Mouse (Mus musculus): Measurements from ENCODE around the gene Trim28. TPM values are rescaled to one million over a fixed set of nuclear protein-coding genes. Genes with fewer than 3 reads are reported as not detected.
"Not testable (repeated sequence)": the region's sequence is repeated elsewhere in the genome, so short reads cannot be mapped to it uniquely, and the experiment has no call there.

The Trim28 gene
- polyA plus RNA-seq, 1 experiment from 2014 or later = 511 TPM

DNA sequence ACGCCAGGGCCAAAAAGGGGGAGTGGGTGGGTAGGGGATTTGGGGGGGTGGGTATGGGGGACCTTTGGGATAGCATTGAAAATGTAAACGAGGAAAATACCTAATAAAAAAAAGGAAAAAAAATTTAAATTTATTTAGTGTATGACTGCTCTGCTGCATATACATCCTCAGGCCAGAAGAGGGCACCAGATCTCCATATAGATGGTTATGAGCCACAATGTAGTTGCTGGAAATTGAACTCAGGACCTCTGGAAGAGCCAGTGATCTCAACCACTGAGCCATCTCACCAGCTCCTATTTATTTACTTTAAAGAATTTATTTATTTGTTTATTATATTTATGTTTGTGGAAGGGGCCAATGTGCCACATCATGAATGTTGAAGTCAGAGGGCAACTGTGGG is 64.5 kb downstream of the Trim28 start:
- H3K4me2 ChIP-seq; H3K4me1 ChIP-seq (ENCODE audit: insufficient read depth); ATAC-seq (ENCODE audit: insufficient read depth); H3K9me3 ChIP-seq (ENCODE audit: low read depth, low read length); H3K27ac ChIP-seq (ENCODE audit: low read depth); H3K27me3 ChIP-seq (ENCODE audit: insufficient read depth, low read length); H3K9ac ChIP-seq; H3K4me3 ChIP-seq (ENCODE audit: low read depth, low read length); H3K36me3 ChIP-seq (ENCODE audit: insufficient read depth): not testable (repeated sequence)
- 44% methylated on average over 2 of the region's 2 CpGs for WGBS
- peak; percentile 40 for DNase-seq
- peak; percentile 54 for TF ChIP-seq CTCF (IDR thresholded peaks at IDR 0.05; ENCODE audit: low read depth)

DNA sequence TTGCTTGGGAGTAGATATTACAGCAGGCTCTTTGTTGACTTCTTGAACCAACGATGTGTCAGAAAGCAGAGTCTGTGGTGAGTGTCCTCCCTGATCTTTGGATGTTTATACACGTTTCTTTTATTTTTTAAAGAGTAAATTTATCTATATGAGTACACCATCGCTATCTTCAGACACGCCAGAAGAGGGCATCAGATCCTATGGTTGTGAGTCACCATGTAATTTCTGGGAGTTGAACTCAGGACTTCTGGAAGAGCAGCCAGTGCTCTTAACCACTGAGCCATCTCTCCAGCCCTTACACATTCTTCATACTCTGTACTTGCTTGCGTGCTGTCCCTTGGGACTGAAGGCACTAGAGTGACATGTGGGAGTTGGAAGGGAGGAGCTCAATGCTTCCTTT is 73.4 kb downstream of the Trim28 start:
- Histone ChIP-seq H3K4me1 (ENCODE audit: insufficient read depth) (no peaks in the 10 kb centered on the region), H3K27ac (ENCODE audit: low read depth) (no peak overlapping the region), H3K9ac (no peak overlapping the region), H3K4me2 (no peak overlapping the region), H3K36me3 (ENCODE audit: insufficient read depth) (no peaks in the 10 kb centered on the region), H3K27me3 (ENCODE audit: insufficient read depth, low read length) (no peaks in the 10 kb centered on the region), H3K9me3 (ENCODE audit: low read depth, low read length) (no peaks in the 10 kb centered on the region), H3K4me3 (ENCODE audit: low read depth, low read length) (no peak overlapping the region)
- WGBS = 54% methylated on average over 5 of the region's 5 CpGs
- DNase-seq (no peak), ATAC-seq (ENCODE audit: insufficient read depth) (no peak)
- no peak for TF ChIP-seq CTCF (IDR thresholded peaks at IDR 0.05; ENCODE audit: low read depth)

Other genes starting within 250 kb of the Trim28 start
- 6.9 and 7.6 TPM in 2 replicates for gene Zscan18, start 195.5 kb upstream of the Trim28 start, polyA plus RNA-seq (2014; fragmentation: Nextera tagmentation; extraction: Ambion mirVana)
- 14.6 and 16.3 TPM in 2 replicates for gene Zfp329, start 180.3 kb upstream of the Trim28 start, polyA plus RNA-seq (2014; fragmentation: Nextera tagmentation; extraction: Ambion mirVana)
- 41.2 and 41.5 TPM in 2 replicates for gene Zfp110, start 164.4 kb upstream of the Trim28 start, polyA plus RNA-seq (2014; fragmentation: Nextera tagmentation; extraction: Ambion mirVana)
- 4.3 and 4.7 TPM in 2 replicates for gene Zfp128, start 117.9 kb upstream of the Trim28 start, polyA plus RNA-seq (2014; fragmentation: Nextera tagmentation; extraction: Ambion mirVana)
- 22.2 and 23.4 TPM in 2 replicates for gene Zscan22, start 101.3 kb upstream of the Trim28 start, polyA plus RNA-seq (2014; fragmentation: Nextera tagmentation; extraction: Ambion mirVana)
- 1,356 and 1,409 TPM in 2 replicates for gene Rps5, start 76.8 kb upstream of the Trim28 start, polyA plus RNA-seq (2014; fragmentation: Nextera tagmentation; extraction: Ambion mirVana)
- 0.73 and 0.97 TPM in 2 replicates for gene Rnf225, start 71.7 kb upstream of the Trim28 start, polyA plus RNA-seq (2014; fragmentation: Nextera tagmentation; extraction: Ambion mirVana)
- 9.6 and 11.1 TPM in 2 replicates for gene Zfp324, start 33.3 kb upstream of the Trim28 start, polyA plus RNA-seq (2014; fragmentation: Nextera tagmentation; extraction: Ambion mirVana)
- gene Zfp446, start 21.3 kb upstream of the Trim28 start, polyA plus RNA-seq (2014; fragmentation: Nextera tagmentation; extraction: Ambion mirVana) = 8.1 TPM in 2 replicates
- gene Slc27a5, start 922 bp upstream of the Trim28 start, polyA plus RNA-seq (2014; fragmentation: Nextera tagmentation; extraction: Ambion mirVana) = not detected in 2 replicates
- gene Zbtb45, start 10.9 kb downstream of the Trim28 start, polyA plus RNA-seq (2014; fragmentation: Nextera tagmentation; extraction: Ambion mirVana) = 29.8 and 30.4 TPM in 2 replicates
- gene Chmp2a, start 35.7 kb downstream of the Trim28 start, polyA plus RNA-seq (2014; fragmentation: Nextera tagmentation; extraction: Ambion mirVana) = 123 and 128 TPM in 2 replicates
- 150 and 168 TPM in 2 replicates for gene Ube2m, start 39.2 kb downstream of the Trim28 start, polyA plus RNA-seq (2014; fragmentation: Nextera tagmentation; extraction: Ambion mirVana)
- 2.3 and 3.3 TPM in 2 replicates for gene Mzf1, start 55.6 kb downstream of the Trim28 start, polyA plus RNA-seq (2014; fragmentation: Nextera tagmentation; extraction: Ambion mirVana)
- not detected in 2 replicates for gene Vmn1r85, start 96.1 kb downstream of the Trim28 start, polyA plus RNA-seq (2014; fragmentation: Nextera tagmentation; extraction: Ambion mirVana)
- gene Vmn1r86, start 120.8 kb downstream of the Trim28 start, polyA plus RNA-seq (2014; fragmentation: Nextera tagmentation; extraction: Ambion mirVana) = not detected in 2 replicates
- gene Vmn1r87, start 141.0 kb downstream of the Trim28 start, polyA plus RNA-seq (2014; fragmentation: Nextera tagmentation; extraction: Ambion mirVana) = not detected in 2 replicates
- not detected in 2 replicates for gene Vmn1r88, start 160.5 kb downstream of the Trim28 start, polyA plus RNA-seq (2014; fragmentation: Nextera tagmentation; extraction: Ambion mirVana)
- not detected in 2 replicates for gene Vmn1r89, start 213.9 kb downstream of the Trim28 start, polyA plus RNA-seq (2014; fragmentation: Nextera tagmentation; extraction: Ambion mirVana)